16 mouse cellular contexts compared by ENCODE assay signal in genomic region chr10:94740221-94740620, GRCm38 (mm10).
"Had no signal": no experiment of that assay in that cellular context is flagged by ENCODE, and none has a peak within 500 bp of the region (broad histone marks: within the 10 kb centered on the region; RNA-seq: fewer than 3 reads in every experiment).

No protein-coding gene starts in this region.

- H3K27ac ChIP-seq: neural tube, embryonic 13.5 days; neural tube, embryonic 15.5 days; stomach, embryonic 15.5 days; stomach, postnatal 0 days had no signal

- H3K9ac ChIP-seq: neural tube, embryonic 13.5 days; neural tube, embryonic 15.5 days; stomach, embryonic 15.5 days had no signal

- H3K4me1 ChIP-seq: neural tube, embryonic 13.5 days; neural tube, embryonic 15.5 days; stomach, embryonic 15.5 days had no signal

- DNase-seq: retina, postnatal 1 day; right cerebral cortex, adult 18-20 months; right cerebral cortex, postnatal 14 days; right cerebral cortex, postnatal 25 days; right cerebral cortex, postnatal 4 days; spleen, adult 18-20 months; thymus, adult 18-20 months; thymus, adult 2 months; thymus, postnatal 14 days; thymus, postnatal 25 days; thymus, postnatal 36 days; thymus, postnatal 4 days had no signal

- H3K27me3 ChIP-seq: neural tube, embryonic 13.5 days; neural tube, embryonic 15.5 days; stomach, embryonic 15.5 days had no signal

- H3K4me3 ChIP-seq: neural tube, embryonic 13.5 days; neural tube, embryonic 15.5 days; stomach, embryonic 15.5 days had no signal

- H3K36me3 ChIP-seq: neural tube, embryonic 13.5 days; neural tube, embryonic 15.5 days; stomach, embryonic 15.5 days had no signal

- H3K9me3 ChIP-seq: neural tube, embryonic 13.5 days; neural tube, embryonic 15.5 days; stomach, embryonic 15.5 days had no signal
